Mouse (Mus musculus): Measurements from ENCODE around the gene Rgl1. TPM values are rescaled to one million over a fixed set of nuclear protein-coding genes. Genes with fewer than 3 reads are reported as not detected.

Rgl1 gene
- polyA plus RNA-seq, 1 experiment from 2014 or later: 9.8 TPM

- no peak for DNase-seq (ENCODE audit: low spot score)
These were observed 48.8 kb downstream of the Rgl1 start for GRCm38 (mm10) chr1:152717329-152717728.

- DNase-seq (ENCODE audit: low spot score): no peak
These were observed 51.7 kb downstream of the Rgl1 start for GRCm38 (mm10) chr1:152714405-152714804.

- no peak for DNase-seq (ENCODE audit: low spot score)
These were observed 52.2 kb downstream of the Rgl1 start for GRCm38 (mm10) chr1:152713924-152714323.

- DNase-seq (ENCODE audit: low spot score): no peak
These were observed 55.1 kb downstream of the Rgl1 start for GRCm38 (mm10) chr1:152711037-152711436.

GRCm38 (mm10) chr1:152707560-152707959, 58.6 kb downstream of the Rgl1 start:
- DNase-seq (ENCODE audit: low spot score): no peak

GRCm38 (mm10) chr1:152703941-152704340, 62.2 kb downstream of the Rgl1 start:
- DNase-seq (ENCODE audit: low spot score): no peak

- DNase-seq (ENCODE audit: low spot score): no peak
These were observed 63.2 kb downstream of the Rgl1 start for GRCm38 (mm10) chr1:152702920-152703319.

GRCm38 (mm10) chr1:152701066-152701465, 65.1 kb downstream of the Rgl1 start:
- no peak for DNase-seq (ENCODE audit: low spot score)

GRCm38 (mm10) chr1:152697341-152697740, 68.8 kb downstream of the Rgl1 start:
- no peak for DNase-seq (ENCODE audit: low spot score)

GRCm38 (mm10) chr1:152695491-152695890, 70.7 kb downstream of the Rgl1 start:
- no peak for DNase-seq (ENCODE audit: low spot score)

GRCm38 (mm10) chr1:152689968-152690367, 76.2 kb downstream of the Rgl1 start:
- no peak for DNase-seq (ENCODE audit: low spot score)

GRCm38 (mm10) chr1:152687733-152688181, 78.4 kb downstream of the Rgl1 start:
- DNase-seq (ENCODE audit: low spot score): no peak

GRCm38 (mm10) chr1:152687099-152687730, 78.9 kb downstream of the Rgl1 start:
- DNase-seq (ENCODE audit: low spot score): no peak

- DNase-seq (ENCODE audit: low spot score): no peak
These were observed 80.6 kb downstream of the Rgl1 start for GRCm38 (mm10) chr1:152685531-152685930.

GRCm38 (mm10) chr1:152682368-152683194, 83.6 kb downstream of the Rgl1 start:
- DNase-seq (ENCODE audit: low spot score): no peak

GRCm38 (mm10) chr1:152681676-152682367, 84.3 kb downstream of the Rgl1 start:
- no peak for DNase-seq (ENCODE audit: low spot score)

- no peak for DNase-seq (ENCODE audit: low spot score)
These were observed 85.0 kb downstream of the Rgl1 start for GRCm38 (mm10) chr1:152681116-152681515.

GRCm38 (mm10) chr1:152678451-152678850, 87.7 kb downstream of the Rgl1 start:
- DNase-seq (ENCODE audit: low spot score): peak; percentile 59

GRCm38 (mm10) chr1:152677482-152678211, 88.5 kb downstream of the Rgl1 start:
- DNase-seq (ENCODE audit: low spot score): no peak

- DNase-seq (ENCODE audit: low spot score): no peak
These were observed 96.5 kb downstream of the Rgl1 start for GRCm38 (mm10) chr1:152669446-152670180.

- no peak for DNase-seq (ENCODE audit: low spot score)
These were observed 105.7 kb downstream of the Rgl1 start for GRCm38 (mm10) chr1:152660436-152660835.

All from thymus, postnatal 0 days (tissue).